Mouse (Mus musculus) limb, embryonic 12.5 days (tissue): Measurements from ENCODE around the gene Fgd4. TPM values are rescaled to one million over a fixed set of nuclear protein-coding genes. Genes with fewer than 3 reads are reported as not detected.

Source experiments
- ATAC-seq: fragments of 200-750 bp; cut with Nextera tagmentation; 2 replicates; pipeline ENCODE4 v1.8.0; 2017; ENCODE audit warnings: low read depth, moderate TSS enrichment; ENCODE audit not compliant: insufficient number of reproducible peaks, insufficient read depth, low FRiP score, low TSS enrichment
- H3K27ac ChIP-seq: fragments of 300-500 bp; sonication (generic); 2 replicates; pipeline ENCODE4 v1.5.1; 2016; ENCODE audit warnings: mild to moderate bottlenecking, moderate library complexity
- H3K27me3 ChIP-seq: fragments of 300-500 bp; sonication (generic); 2 replicates; pipeline ENCODE4 v1.6.1; 2016; ENCODE audit warnings: mild to moderate bottlenecking, moderate library complexity
- H3K36me3 ChIP-seq: fragments of 300-500 bp; sonication (generic); 2 replicates; pipeline ENCODE4 v1.6.1; 2016; ENCODE audit warnings: mild to moderate bottlenecking, moderate library complexity
- H3K4me1 ChIP-seq: fragments of 300-500 bp; sonication (generic); replicated peaks from 2 replicates; pipeline ENCODE4 v1.6.1; 2016
- H3K4me2 ChIP-seq: fragments of 300-500 bp; sonication (generic); 2 replicates; pipeline ENCODE4 v1.6.1; 2016; ENCODE audit warnings: mild to moderate bottlenecking, moderate library complexity
- H3K4me3 ChIP-seq: fragments of 300-500 bp; sonication (generic); replicated peaks from 2 replicates; pipeline ENCODE4 v1.5.1; 2016; ENCODE audit warnings: mild to moderate bottlenecking
- H3K9ac ChIP-seq: fragments of 300-500 bp; sonication (generic); replicated peaks from 2 replicates; pipeline ENCODE4 v1.6.1; 2016; ENCODE audit warnings: mild to moderate bottlenecking, moderate library complexity
- H3K9me3 ChIP-seq: fragments of 300-500 bp; sonication (generic); 2 replicates; pipeline ENCODE4 v1.6.1; 2016; ENCODE audit warnings: mild to moderate bottlenecking, moderate library complexity
- WGBS: fragments of 180-500 bp; shearing (Covaris S2); methylation state at CpG from one replicate; pipeline ENCODE4 v1.1.7; 2016; 5-methylcytosine and 5-hydroxymethylcytosine counted together
- polyA plus RNA-seq: library from polyadenylated mRNA; unstranded; fragments of >200 nt; fragmentation: Nextera tagmentation; extraction: Ambion mirVana; gene quantifications from 2 replicates; pipeline ENCODE4 v1.2.1, GENCODE M21; 2016

Fgd4 gene
- 11.6 and 12.4 TPM in 2 replicates for polyA plus RNA-seq

DNA sequence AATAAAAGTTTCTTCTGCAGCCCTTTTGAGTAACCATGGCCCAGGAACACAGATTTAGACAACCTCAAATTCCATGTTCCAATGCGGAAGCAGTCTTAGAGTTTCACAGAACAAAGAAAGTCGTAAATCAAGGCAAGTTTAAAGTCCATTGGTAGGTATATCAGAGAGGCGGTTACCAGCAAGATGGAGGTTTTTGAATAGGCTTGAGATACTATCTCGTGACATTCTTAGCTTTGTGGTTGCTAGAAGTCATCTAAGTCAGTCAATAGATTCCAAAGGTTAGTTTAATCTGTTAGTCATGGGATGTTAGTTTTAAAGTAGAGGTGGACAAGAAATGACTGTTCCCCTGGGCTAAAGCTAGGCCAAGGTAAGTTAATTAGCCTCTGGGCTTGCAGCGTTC lies at the start of gene Fgd4:
Gene Fgd4 (minus strand): TSS at position 89 of the 400 bp plus-strand sequence.
- WGBS: 32% methylated on average over 5 of the region's 5 CpGs
- H3K9me3 ChIP-seq: no peaks in the 10 kb centered on the region
- H3K27me3 ChIP-seq: no peaks in the 10 kb centered on the region
- no peaks in the 10 kb centered on the region for H3K36me3 ChIP-seq
- ATAC-seq: no peak
- peak within 1 kb of the TSS; percentile 73 for H3K4me3 ChIP-seq
- H3K27ac ChIP-seq: peak within 1 kb of the TSS; percentile 70
- peak within 1 kb of the TSS; percentile 84 for H3K4me2 ChIP-seq
- H3K9ac ChIP-seq: peak within 1 kb of the TSS; percentile 85
- H3K4me1 ChIP-seq: 0 out of 2 replicates have a peak, but pooled peaks cover 6% of the 10 kb centered on the region

DNA sequence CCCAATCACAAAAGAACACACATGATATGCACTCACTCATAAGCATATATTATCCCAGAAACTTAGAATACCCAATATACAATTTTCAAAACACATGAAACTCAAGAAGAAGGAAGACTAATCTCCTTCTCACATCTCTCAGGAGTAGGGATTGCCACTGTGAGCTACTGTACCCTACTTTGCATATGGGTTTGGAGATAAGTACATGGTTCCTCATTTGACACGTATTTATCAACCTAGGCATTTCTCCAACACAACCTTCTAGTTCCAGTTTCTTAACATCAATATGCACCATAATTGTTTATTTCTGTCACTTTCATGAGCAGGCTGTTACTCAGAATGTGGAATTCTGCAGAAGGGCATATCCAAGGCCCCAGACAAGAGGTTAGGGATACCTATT lies 44.8 kb upstream of the Fgd4 start:
- H3K4me3 ChIP-seq: no peak overlapping the region
- no peak overlapping the region for H3K27ac ChIP-seq
- 88% methylated on average over 1 of the region's 1 CpGs for WGBS
- no peaks in the 10 kb centered on the region for H3K36me3 ChIP-seq
- H3K27me3 ChIP-seq: no peaks in the 10 kb centered on the region
- H3K4me2 ChIP-seq: no peak overlapping the region
- no peaks in the 10 kb centered on the region for H3K4me1 ChIP-seq
- ATAC-seq: no peak
- H3K9me3 ChIP-seq: no peaks in the 10 kb centered on the region
- H3K9ac ChIP-seq: no peak overlapping the region

DNA sequence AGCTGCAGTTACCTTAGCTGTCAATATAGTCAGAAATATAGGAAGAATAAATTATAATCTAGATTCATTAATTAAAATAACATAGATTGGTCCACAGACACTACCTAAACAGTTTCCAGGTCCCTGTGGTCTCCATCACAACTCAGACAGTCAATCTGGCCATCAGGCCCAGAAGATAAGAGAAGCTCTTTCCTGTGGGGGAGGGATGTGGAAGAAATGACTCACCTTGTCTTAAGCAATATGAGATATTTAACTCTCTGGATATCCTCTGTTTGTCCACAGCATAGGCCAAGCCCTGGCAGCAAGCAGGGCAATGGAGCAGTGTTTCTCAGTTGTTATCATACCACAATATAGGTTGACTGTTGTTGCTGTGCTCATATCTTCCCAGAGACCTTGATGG lies 33.4 kb upstream of the Fgd4 start:
- Histone ChIP-seq H3K27ac (no peak overlapping the region), H3K4me2 (no peak overlapping the region), H3K4me3 (no peak overlapping the region), H3K9ac (no peak overlapping the region), H3K36me3 (no peaks in the 10 kb centered on the region), H3K9me3 (peaks cover 10% of the 10 kb centered on the region), H3K4me1 (no peaks in the 10 kb centered on the region), H3K27me3 (no peaks in the 10 kb centered on the region)
- no peak for ATAC-seq

DNA sequence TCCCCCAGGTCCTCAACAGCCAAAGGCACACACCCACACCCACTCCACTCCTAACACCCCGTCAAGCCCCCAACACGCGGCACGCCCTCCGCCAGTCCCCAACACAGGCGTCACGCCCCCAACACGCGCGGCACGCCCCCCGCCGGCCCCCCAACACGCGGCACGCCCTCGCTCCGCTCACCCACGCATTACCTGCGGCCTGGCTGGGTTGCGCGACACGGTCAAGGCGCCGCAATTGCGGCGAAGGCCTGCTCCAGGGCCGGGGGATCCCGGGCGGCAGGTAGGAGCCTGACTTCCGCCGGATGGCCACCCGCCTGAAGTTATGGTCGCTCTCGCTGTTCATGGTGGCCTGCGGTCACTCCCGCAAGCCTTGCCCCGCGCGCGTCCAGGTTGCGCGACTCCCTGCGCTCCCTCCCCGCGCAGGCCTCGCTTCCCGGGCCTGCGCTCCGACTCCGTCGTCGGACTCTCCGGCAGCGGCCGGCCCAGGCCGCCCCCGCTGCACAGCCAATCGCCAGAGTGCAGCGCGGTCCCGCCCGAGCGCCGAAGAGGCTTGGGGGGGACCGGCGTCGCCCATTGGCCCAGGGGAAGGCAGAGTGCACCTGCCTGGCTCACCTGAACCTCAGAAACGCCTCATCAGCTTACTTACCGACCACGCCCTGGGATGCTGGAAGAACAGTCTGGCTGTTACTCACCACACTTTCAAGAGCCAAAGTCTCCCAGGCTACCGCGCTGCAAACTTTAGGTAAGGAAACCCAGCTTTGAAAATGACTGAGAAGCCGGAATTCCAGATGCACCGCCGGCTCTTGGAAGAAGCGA lies 555 bp downstream of the Fgd4 start:
- H3K4me2 ChIP-seq: peak overlapping the region; percentile 84
- no peaks in the 10 kb centered on the region for H3K27me3 ChIP-seq
- ATAC-seq: peak; percentile 97
- H3K27ac ChIP-seq: peak overlapping the region; percentile 70
- H3K36me3 ChIP-seq: no peaks in the 10 kb centered on the region
- 0 out of 2 replicates have a peak, but pooled peaks cover 6% of the 10 kb centered on the region for H3K4me1 ChIP-seq
- peak overlapping the region; percentile 85 for H3K9ac ChIP-seq
- peak overlapping the region; percentile 73 for H3K4me3 ChIP-seq
- H3K9me3 ChIP-seq: no peaks in the 10 kb centered on the region
- under 1% methylated on average over 77 of the region's 77 CpGs for WGBS

DNA sequence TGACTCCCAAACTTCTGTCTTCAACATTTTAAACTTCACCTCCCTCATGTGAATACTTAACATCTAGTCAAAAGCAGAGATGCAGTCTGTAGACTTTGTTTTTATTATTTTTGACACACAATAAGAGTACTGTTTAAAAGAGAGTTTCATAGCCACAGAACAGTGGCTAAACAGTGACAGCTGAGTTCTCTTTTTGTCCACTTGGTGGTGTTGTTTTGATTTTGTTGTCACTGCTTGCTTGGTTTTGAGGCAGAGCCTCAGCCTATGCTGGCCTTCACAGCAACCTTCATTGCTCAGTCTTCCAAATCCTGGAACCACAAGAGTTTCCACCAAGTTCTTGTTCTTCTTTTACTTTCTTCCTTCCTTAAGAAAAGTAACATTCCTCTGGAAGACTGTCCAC lies 3.8 kb downstream of the Fgd4 start:
- Histone ChIP-seq H3K27ac (no peak overlapping the region), H3K9me3 (no peaks in the 10 kb centered on the region), H3K9ac (no peak overlapping the region), H3K4me2 (no peak overlapping the region), H3K27me3 (no peaks in the 10 kb centered on the region), H3K4me3 (no peak overlapping the region), H3K4me1 (0 out of 2 replicates have a peak, but pooled peaks cover 6% of the 10 kb centered on the region), H3K36me3 (no peaks in the 10 kb centered on the region)
- no peak for ATAC-seq

DNA sequence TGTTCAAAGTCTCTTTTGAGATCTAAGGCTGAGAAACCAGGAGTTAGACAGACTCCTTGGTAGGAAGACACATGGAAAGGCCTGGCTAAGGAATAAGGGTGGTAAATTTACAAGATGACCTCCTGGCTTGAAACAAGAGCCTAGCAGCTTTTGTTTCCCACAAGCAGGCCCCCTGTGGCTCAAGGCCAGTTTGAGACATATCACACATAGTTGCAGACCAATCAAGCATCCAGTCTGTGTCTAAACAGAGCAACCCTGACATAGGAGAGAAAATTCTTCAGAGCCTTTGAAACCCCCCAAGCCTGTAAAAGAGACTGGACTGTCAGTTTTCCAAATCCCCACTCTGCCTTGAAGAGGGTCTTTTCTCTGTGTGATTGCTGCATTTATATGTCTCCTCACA lies 7.7 kb downstream of the Fgd4 start:
- ATAC-seq: no peak
- H3K27me3 ChIP-seq: no peaks in the 10 kb centered on the region
- H3K36me3 ChIP-seq: no peaks in the 10 kb centered on the region
- no peak overlapping the region for H3K4me3 ChIP-seq
- H3K4me1 ChIP-seq: no peaks in the 10 kb centered on the region
- no peak overlapping the region for H3K4me2 ChIP-seq
- no peak overlapping the region for H3K9ac ChIP-seq
- no peaks in the 10 kb centered on the region for H3K9me3 ChIP-seq
- H3K27ac ChIP-seq: no peak overlapping the region

DNA sequence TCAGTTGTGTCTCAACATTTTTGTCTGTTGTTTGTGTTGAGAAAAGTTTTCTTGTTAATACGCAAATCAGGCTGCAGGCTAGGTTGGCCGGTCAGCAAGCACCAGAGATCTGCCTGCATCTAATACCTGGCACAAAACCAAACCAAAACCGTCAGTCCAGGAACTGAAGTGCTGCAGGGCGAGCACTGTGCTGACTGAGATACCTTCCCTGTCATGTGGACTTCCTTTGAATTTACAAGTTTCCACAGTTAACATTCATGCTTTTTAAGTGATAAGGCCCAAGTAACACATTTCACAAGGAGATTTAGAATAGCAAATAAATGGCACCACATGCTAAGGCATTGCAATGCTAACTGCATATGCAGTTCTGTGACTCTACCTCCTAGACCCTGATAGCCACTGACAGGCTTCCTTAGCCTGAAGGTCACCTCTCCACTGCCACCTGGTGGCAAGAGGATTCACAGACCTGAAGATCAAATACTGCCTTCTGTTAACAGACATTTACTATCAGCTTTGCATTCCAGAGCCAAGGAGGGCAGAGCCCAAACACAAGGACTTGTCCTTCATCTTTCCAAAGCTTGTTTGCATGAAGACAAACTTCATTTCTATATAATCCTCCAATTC lies 15.8 kb downstream of the Fgd4 start:
- peak; percentile 81; the same call in 1 of the 2 replicates for ATAC-seq

DNA sequence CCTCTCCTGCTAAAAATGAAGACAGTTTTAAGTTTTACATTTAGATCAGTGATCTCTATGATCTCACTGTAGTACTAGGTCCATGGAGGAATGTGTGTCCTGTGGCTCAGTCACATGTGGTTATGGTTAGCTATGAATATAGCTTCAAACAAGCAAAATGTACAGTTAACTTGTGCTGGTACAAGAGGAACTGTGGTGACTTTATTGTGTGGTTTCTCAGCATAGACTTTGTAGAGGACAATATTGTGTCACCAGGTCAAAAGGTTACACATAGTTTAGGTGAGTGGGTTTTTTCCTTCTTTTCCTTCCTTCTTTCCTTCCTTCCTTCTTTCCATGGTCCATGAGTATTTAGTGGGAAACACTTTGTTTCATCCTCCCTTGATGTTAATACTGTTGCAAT lies 23.8 kb downstream of the Fgd4 start:
- no peaks in the 10 kb centered on the region for H3K36me3 ChIP-seq
- H3K27ac ChIP-seq: no peak overlapping the region
- no peak for ATAC-seq
- H3K27me3 ChIP-seq: no peaks in the 10 kb centered on the region
- H3K9ac ChIP-seq: no peak overlapping the region
- no peaks in the 10 kb centered on the region for H3K9me3 ChIP-seq
- no peak overlapping the region for H3K4me2 ChIP-seq
- H3K4me1 ChIP-seq: no peaks in the 10 kb centered on the region
- no peak overlapping the region for H3K4me3 ChIP-seq

More for the DNA sequence above, 15.8 kb downstream of the Fgd4 start:
- no peaks in the 10 kb centered on the region for H3K9me3 ChIP-seq
- H3K9ac ChIP-seq: no peak overlapping the region
- no peaks in the 10 kb centered on the region for H3K36me3 ChIP-seq
- H3K27ac ChIP-seq: no peak overlapping the region
- WGBS: 78% methylated on average over 4 of the region's 4 CpGs
- no peak overlapping the region for H3K4me3 ChIP-seq
- no peaks in the 10 kb centered on the region for H3K27me3 ChIP-seq
- H3K4me2 ChIP-seq: no peak overlapping the region
- no peaks in the 10 kb centered on the region for H3K4me1 ChIP-seq

DNA sequence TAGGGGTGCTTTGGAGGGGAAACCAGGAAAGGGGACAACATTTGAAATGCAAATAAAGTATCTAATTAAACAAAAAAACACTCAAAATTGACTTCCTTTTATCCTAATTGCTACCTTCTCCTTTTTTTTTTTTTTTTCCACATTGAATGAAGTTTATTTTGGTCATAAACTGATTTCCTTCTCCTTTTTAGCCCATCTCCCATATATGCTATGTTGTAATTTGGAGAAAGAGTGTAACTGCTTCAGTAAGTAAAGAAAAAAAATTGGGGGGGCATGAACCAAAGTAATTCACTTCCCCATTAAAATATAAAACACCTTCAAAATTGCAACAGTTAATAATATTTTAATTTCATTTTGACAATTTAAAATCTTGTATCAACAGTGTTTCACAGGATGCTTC lies 25.8 kb downstream of the Fgd4 start:
- Histone ChIP-seq H3K36me3 (no peaks in the 10 kb centered on the region), H3K27ac (no peak overlapping the region), H3K9me3 (no peaks in the 10 kb centered on the region), H3K4me3 (no peak overlapping the region), H3K27me3 (no peaks in the 10 kb centered on the region), H3K4me2 (no peak overlapping the region), H3K4me1 (peaks cover 5% of the 10 kb centered on the region), H3K9ac (no peak overlapping the region)
- ATAC-seq: no peak

DNA sequence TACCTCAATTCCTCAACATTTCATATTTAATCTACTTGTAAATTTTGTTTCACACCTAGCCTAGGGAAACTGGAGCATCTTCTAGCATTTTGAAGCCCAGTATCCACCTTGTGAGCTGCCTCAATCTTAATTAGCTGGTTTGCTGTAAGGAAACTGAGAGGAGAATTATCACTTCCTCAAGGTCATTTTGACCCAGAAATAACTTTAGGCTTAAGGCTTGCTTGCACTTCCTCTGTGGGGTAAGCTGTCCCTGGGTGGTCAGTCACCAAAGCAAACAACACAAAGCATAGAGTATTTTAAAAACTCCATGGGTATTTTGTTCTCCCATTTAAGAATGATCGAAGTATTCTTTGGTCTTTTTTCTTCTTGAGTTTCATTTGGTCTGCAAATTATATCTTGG lies 27.2 kb downstream of the Fgd4 start:
- Histone ChIP-seq H3K9ac (no peak overlapping the region), H3K27ac (no peak overlapping the region), H3K27me3 (no peaks in the 10 kb centered on the region), H3K4me3 (no peak overlapping the region), H3K36me3 (no peaks in the 10 kb centered on the region), H3K9me3 (no peaks in the 10 kb centered on the region), H3K4me1 (peaks cover 5% of the 10 kb centered on the region), H3K4me2 (no peak overlapping the region)
- no peak for ATAC-seq
- 97% methylated on average over 1 of the region's 1 CpGs for WGBS

DNA sequence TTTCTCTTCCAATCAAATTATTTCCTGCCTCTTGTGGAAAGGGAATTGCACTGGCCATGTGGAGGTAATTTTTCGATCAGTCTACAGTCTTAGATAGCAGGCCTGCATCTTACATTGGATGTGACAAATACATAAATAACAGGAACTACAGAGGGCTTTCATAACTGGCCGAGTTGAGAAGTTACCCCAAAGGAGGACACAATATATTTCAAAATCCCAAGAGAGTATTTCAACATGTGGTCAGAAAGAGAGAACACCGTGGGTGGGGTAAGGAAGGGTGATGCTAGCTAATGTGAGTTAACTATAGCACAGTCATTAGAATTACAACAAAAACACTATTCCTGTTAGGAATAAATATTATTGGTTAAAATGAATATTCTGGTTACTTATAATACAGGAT lies 29.0 kb downstream of the Fgd4 start:
- Histone ChIP-seq H3K4me1 (peaks cover 5% of the 10 kb centered on the region), H3K4me3 (no peak overlapping the region), H3K27me3 (no peaks in the 10 kb centered on the region), H3K36me3 (no peaks in the 10 kb centered on the region), H3K27ac (no peak overlapping the region), H3K4me2 (no peak overlapping the region), H3K9ac (no peak overlapping the region), H3K9me3 (no peaks in the 10 kb centered on the region)
- 65% methylated on average over 3 of the region's 3 CpGs for WGBS
- no peak for ATAC-seq

DNA sequence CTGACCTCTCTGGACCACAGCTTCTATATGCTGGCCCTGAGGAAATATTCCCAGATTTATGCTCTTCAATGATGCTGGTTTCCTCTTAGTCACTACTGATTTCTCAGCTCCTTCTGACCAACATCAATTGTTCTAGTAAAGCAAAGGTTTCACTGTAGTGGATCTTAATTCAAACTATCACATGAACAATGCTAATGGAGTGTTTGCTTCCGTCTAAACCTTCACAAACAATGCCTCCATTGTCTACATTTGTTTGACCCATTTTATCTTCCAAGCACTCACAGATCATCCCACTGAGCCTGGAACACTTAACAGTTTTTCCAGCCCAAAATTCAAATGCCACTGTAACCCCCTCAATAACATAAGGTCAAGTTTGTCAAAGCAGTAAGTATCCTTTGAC lies 33.6 kb downstream of the Fgd4 start:
- no peak overlapping the region for H3K27ac ChIP-seq
- no peaks in the 10 kb centered on the region for H3K36me3 ChIP-seq
- H3K4me2 ChIP-seq: no peak overlapping the region
- no peak overlapping the region for H3K9ac ChIP-seq
- H3K4me1 ChIP-seq: peaks cover 5% of the 10 kb centered on the region
- 80% methylated on average over 1 of the region's 1 CpGs for WGBS
- no peak for ATAC-seq
- H3K27me3 ChIP-seq: no peaks in the 10 kb centered on the region
- H3K4me3 ChIP-seq: no peak overlapping the region
- H3K9me3 ChIP-seq: no peaks in the 10 kb centered on the region
